Mouse (Mus musculus) testis, adult 2 months (tissue): Measurements from ENCODE around the gene Shcbp1l.

Experiments
- CTCF ChIP-seq: fragments of 200-500 bp; IDR thresholded peaks from 2 replicates; pipeline ENCODE4 v1.5.1; 2012; ENCODE audit warnings: low read depth, mild to moderate bottlenecking, inconsistent platforms, low read length, moderate library complexity; ENCODE audit not compliant: control insufficient read depth, insufficient read depth, insufficient replicate concordance
- POLR2A ChIP-seq: fragments of 200-500 bp; IDR thresholded peaks from 2 replicates; pipeline ENCODE4 v1.6.1; 2012; ENCODE audit warnings: low read depth, mild to moderate bottlenecking, inconsistent platforms, low read length, moderate library complexity; ENCODE audit not compliant: control insufficient read depth

DNA sequence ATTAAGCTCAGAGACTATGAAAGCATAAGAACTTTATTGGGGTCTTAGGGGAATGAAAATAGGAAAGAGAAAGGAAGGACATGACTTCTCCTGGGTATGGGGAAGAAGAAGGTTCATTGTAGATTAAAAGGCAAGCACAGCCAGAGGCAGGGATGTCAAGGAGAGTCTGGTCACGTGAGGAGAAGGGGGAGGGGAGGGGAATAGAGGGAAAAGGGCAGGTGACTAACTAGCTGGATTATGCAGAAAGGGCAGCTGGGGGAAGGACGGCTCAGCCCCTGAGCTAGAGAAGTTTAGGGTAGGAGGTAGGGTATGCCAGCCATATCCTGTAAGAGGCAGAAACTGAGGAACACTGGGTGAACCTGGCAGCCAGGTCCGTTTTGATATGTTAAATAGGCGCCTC is 68.4 kb downstream of the Shcbp1l start:
- no peak for TF ChIP-seq CTCF
- no peak for TF ChIP-seq POLR2A
